Mouse (Mus musculus) liver, embryonic 14.5 days (tissue): ENCODE data around the gene Clasp1.

Experiments
- CTCF ChIP-seq: IDR thresholded peaks from 2 replicates; pipeline ENCODE4 v1.5.1; 2016; ENCODE audit warnings: antibody characterized with exemption, low read depth, control low read depth
- EP300 ChIP-seq: IDR thresholded peaks from 2 replicates; pipeline ENCODE4 v1.6.1; 2016; ENCODE audit warnings: antibody characterized with exemption, low read depth

GRCm38 (mm10) chr1:118388127-118388756, 616 bp upstream of the Clasp1 start:
- no peak for TF ChIP-seq EP300
- TF ChIP-seq CTCF, result no peak
